Mouse (Mus musculus) CH12.LX (cell line): ENCODE results near the gene Ddo. TPM values are rescaled to one million over a fixed set of nuclear protein-coding genes. Genes with fewer than 3 reads are reported as not detected.
A peak's percentile ranks its signal among the peaks of the same experiment; 100 is the strongest.

ENCODE experiments used
- DNase-seq: peaks from one replicate; pipeline ENCODE4 v3.0.0-alpha.2; 2013; ENCODE audit errors: extremely low read depth
- H3K27ac ChIP-seq: 2 replicates; pipeline ENCODE4 v1.5.1; 2012; ENCODE audit warnings: low read depth, mild to moderate bottlenecking, control low read depth, moderate library complexity; ENCODE audit not compliant: insufficient read depth
- H3K27me3 ChIP-seq: replicated peaks from 2 replicates; pipeline ENCODE3; 2012; ENCODE audit warnings: inconsistent platforms
- H3K36me3 ChIP-seq, 2 experiments: replicated peaks in 1 of 2; 2 replicates each; pipeline versions ENCODE3 to v1.6.1; 2012; ENCODE audit warnings: inconsistent platforms in 1 of 2, low read length in 1 of 2, mild to moderate bottlenecking in 1 of 2, mixed read lengths in 1 of 2, moderate library complexity in 1 of 2; ENCODE audit not compliant: control insufficient read depth in 1 of 2, insufficient read depth in 1 of 2
- H3K4me1 ChIP-seq, 2 experiments: 2 replicates each; pipeline ENCODE4 v1.6.1; 2012; ENCODE audit warnings: inconsistent platforms in 1 of 2, moderate library complexity in 1 of 2; ENCODE audit not compliant: insufficient read depth in 2 of 2, control insufficient read depth in 1 of 2
- H3K4me2 ChIP-seq: 2 replicates; pipeline ENCODE4 v1.6.1; 2012; ENCODE audit warnings: low read depth, mild to moderate bottlenecking, control low read depth; ENCODE audit not compliant: poor library complexity, insufficient read depth, severe bottlenecking
- H3K4me3 ChIP-seq, 3 experiments: fragments of 150-350 bp in 1 of 3; sonication (generic) in 1 of 3; replicated peaks in 1 of 3; 2 replicates each; pipeline versions ENCODE3 to v1.5.1; 2011 to 2012; ENCODE audit warnings: low read depth in 2 of 3, low read length in 2 of 3, mild to moderate bottlenecking in 2 of 3, moderate library complexity in 2 of 3, control low read depth in 1 of 3, improper control_type of control experiment in 1 of 3, inconsistent platforms in 1 of 3, mixed read lengths in 1 of 3; ENCODE audit not compliant: poor library complexity in 1 of 3
- H3K79me2 ChIP-seq: replicated peaks from 2 replicates; pipeline ENCODE4 v1.6.1; 2012; ENCODE audit warnings: mild to moderate bottlenecking, moderate library complexity; ENCODE audit not compliant: control insufficient read depth, poor library complexity, insufficient read depth, severe bottlenecking; ENCODE audit errors: extremely low read depth
- H3K9ac ChIP-seq: 2 replicates; pipeline ENCODE4 v1.6.1; 2012; ENCODE audit warnings: low read depth, mild to moderate bottlenecking, control low read depth, moderate library complexity; ENCODE audit not compliant: insufficient read depth
- H3K9me3 ChIP-seq: replicated peaks from 2 replicates; pipeline ENCODE3; 2012; ENCODE audit warnings: low read length, inconsistent platforms, mixed read lengths
- BHLHE40 ChIP-seq: IDR thresholded peaks from 2 replicates; pipeline ENCODE4 v1.6.1; 2011; ENCODE audit warnings: mild to moderate bottlenecking, low read depth, low read length, improper control_type of control experiment
- CHD1 ChIP-seq: IDR thresholded peaks from 2 replicates; pipeline ENCODE4 v1.6.1; 2012; ENCODE audit warnings: low read depth, low read length, improper control_type of control experiment, inconsistent platforms
- CTCF ChIP-seq, 2 experiments: IDR thresholded peaks in 1 of 2; conservative IDR thresholded peaks in 1 of 2; 2 replicates each; pipeline ENCODE4 v1.5.1; 2011 to 2012; ENCODE audit warnings: low read depth in 2 of 2, low read length in 2 of 2, improper control_type of control experiment in 1 of 2, inconsistent platforms in 1 of 2, mild to moderate bottlenecking in 1 of 2, moderate library complexity in 1 of 2
- EP300 ChIP-seq: IDR thresholded peaks from 2 replicates; pipeline ENCODE4 v1.6.1; 2011; ENCODE audit warnings: low read length, improper control_type of control experiment
- JUND ChIP-seq: conservative IDR thresholded peaks from 2 replicates; pipeline ENCODE4 v1.6.1; 2011; ENCODE audit warnings: low read depth, low read length, improper control_type of control experiment
- KAT2A ChIP-seq: IDR thresholded peaks from 2 replicates; pipeline ENCODE4 v1.6.1; 2012; ENCODE audit warnings: low read length, improper control_type of control experiment, inconsistent platforms; ENCODE audit not compliant: insufficient replicate concordance
- MAZ ChIP-seq: IDR thresholded peaks from 2 replicates; pipeline ENCODE4 v1.6.1; 2012; ENCODE audit warnings: low read depth, mild to moderate bottlenecking, inconsistent platforms, low read length, improper control_type of control experiment, moderate library complexity
- MEF2A ChIP-seq: IDR thresholded peaks from 2 replicates; pipeline ENCODE4 v1.6.1; 2014; ENCODE audit warnings: low read depth, mild to moderate bottlenecking, inconsistent platforms, low read length, improper control_type of control experiment, borderline replicate concordance
- MXI1 ChIP-seq: IDR thresholded peaks from 2 replicates; pipeline ENCODE4 v1.6.1; 2011; ENCODE audit warnings: mild to moderate bottlenecking, low read depth, low read length, improper control_type of control experiment
- NELFE ChIP-seq: IDR thresholded peaks from 2 replicates; pipeline ENCODE4 v1.6.1; 2011; ENCODE audit warnings: low read depth, low read length, improper control_type of control experiment
- NRF1 ChIP-seq: IDR thresholded peaks from 2 replicates; pipeline ENCODE4 v1.6.1; 2014; ENCODE audit warnings: low read depth, mild to moderate bottlenecking, inconsistent platforms, low read length, improper control_type of control experiment, moderate library complexity
- PAX5 ChIP-seq: IDR thresholded peaks from 2 replicates; pipeline ENCODE4 v1.6.1; 2012; ENCODE audit warnings: low read length, inconsistent platforms, mixed read lengths
- SIN3A ChIP-seq: IDR thresholded peaks from 2 replicates; pipeline ENCODE4 v1.6.1; 2012; ENCODE audit warnings: low read length, improper control_type of control experiment, inconsistent platforms
- SMC3 ChIP-seq: IDR thresholded peaks from 2 replicates; pipeline ENCODE4 v1.6.1; 2011; ENCODE audit warnings: low read depth, low read length, improper control_type of control experiment
- TBP ChIP-seq: conservative IDR thresholded peaks from 2 replicates; pipeline ENCODE4 v1.6.1; 2011; ENCODE audit warnings: low read depth, low read length, improper control_type of control experiment
- TCF12 ChIP-seq: IDR thresholded peaks from 2 replicates; pipeline ENCODE4 v1.6.1; 2014; ENCODE audit warnings: low read depth, mild to moderate bottlenecking, inconsistent platforms, low read length, improper control_type of control experiment
- UBTF ChIP-seq: IDR thresholded peaks from 2 replicates; pipeline ENCODE4 v1.6.1; 2012; ENCODE audit warnings: low read depth, mild to moderate bottlenecking, inconsistent platforms, low read length, improper control_type of control experiment, moderate library complexity
- USF1 ChIP-seq: IDR thresholded peaks from 2 replicates; pipeline ENCODE4 v1.6.1; 2014; ENCODE audit warnings: low read depth, mild to moderate bottlenecking, inconsistent platforms, low read length, improper control_type of control experiment
- USF2 ChIP-seq: conservative IDR thresholded peaks from 2 replicates; pipeline ENCODE4 v1.6.1; 2011; ENCODE audit warnings: low read depth, low read length, improper control_type of control experiment
- ZNF384 ChIP-seq: IDR thresholded peaks from 2 replicates; pipeline ENCODE4 v1.6.1; 2012; ENCODE audit warnings: low read depth, low read length, improper control_type of control experiment, inconsistent platforms
- dilution Hi-C: fragments of 300-500 bp; cut with MboI; formaldehyde crosslinking; loops from 2 replicates; pipeline ENCODE4 v1.14.3; 2020; ENCODE audit warnings: low sequenced_read_pairs; ENCODE audit not compliant: extremely low pct_unique_long_range_greater_than_20kb, extremely low pct_ligation_motif_present
- in situ Hi-C: fragments of 300-500 bp; cut with MboI; formaldehyde crosslinking; loops from 3 replicates; pipeline ENCODE4 v1.14.3; 2019; ENCODE audit warnings: low sequenced_read_pairs, low pct_ligation_motif_present, low pct_unique_long_range_greater_than_20kb, mixed read lengths
- polyA plus RNA-seq: library from polyadenylated mRNA; unstranded; fragments of >175 nt; gene quantifications from 2 replicates; pipeline ENCODE4 v1.2.1, GENCODE M21; 2012; ENCODE audit warnings: low read depth; ENCODE audit not compliant: insufficient read length
- total RNA-seq, 2 experiments: library from RNA; depleted of rRNA; stranded (reverse); fragments of 300-350 nt in 1 of 2; fragments of >200 nt in 1 of 2; gene quantifications; 2 replicates each; pipeline ENCODE4 v1.2.3; 2012 to 2014

Ddo gene
- total and polyA plus RNA-seq, 3 experiments: not detected

DNA sequence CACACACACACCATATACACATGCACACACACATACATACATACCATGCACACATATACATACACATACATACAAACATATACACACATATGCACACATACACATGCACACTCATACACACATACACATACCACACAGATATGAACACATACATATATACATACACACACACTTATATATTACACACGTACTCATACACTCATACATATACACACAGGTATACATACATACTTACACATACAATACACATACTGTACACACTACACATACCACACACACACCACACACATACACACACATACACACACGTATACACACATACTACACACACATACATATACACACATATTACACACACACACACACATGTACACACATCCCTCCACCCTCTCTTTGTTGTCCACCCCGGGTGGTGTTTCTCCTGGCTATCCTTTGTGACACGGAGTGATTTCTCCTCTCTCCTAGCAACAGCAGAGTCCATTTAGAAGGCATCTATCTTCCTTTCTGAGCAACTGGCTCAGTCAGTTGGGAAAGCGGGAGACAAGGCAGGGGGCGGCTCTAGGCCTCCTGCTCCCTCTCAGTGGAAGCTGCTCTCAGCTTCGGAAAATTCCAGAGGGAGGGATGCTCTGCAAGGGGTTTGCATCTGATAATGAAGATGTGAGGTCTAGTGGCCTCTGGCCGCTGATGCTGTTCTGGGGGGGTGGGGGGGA, 42.9 kb downstream of the Ddo start:
- Histone ChIP-seq H3K4me1 (peaks cover 12 to 21% of the 10 kb centered on the region in 2 experiments; a peak in 3 of 4 replicates), H3K4me2 (no peak overlapping the region), H3K27ac (no peak overlapping the region), H3K79me2 (no peaks in the 10 kb centered on the region), H3K9me3 (no peaks in the 10 kb centered on the region), H3K36me3 (no peaks in the 10 kb centered on the region), H3K4me3 (no peak overlapping the region), H3K9ac (no peak overlapping the region), H3K27me3 (no peaks in the 10 kb centered on the region)
- in situ Hi-C loops (no loop called here), dilution Hi-C loops (no loop called here)
- DNase-seq: no peak
- TF ChIP-seq CTCF (conservative IDR thresholded peaks at IDR 0.05 in 1 of 2, IDR thresholded peaks at IDR 0.05 in 1 of 2; ENCODE audit: low read depth in 2 of 2, low read length in 2 of 2) (no peak), USF2 (no peak), SMC3 (no peak), CHD1 (no peak), MAZ (no peak), NELFE (no peak)

GRCm38 (mm10) chr10:40673297-40673665, 43.5 kb downstream of the Ddo start:
- no peak for DNase-seq
- Histone ChIP-seq H3K4me1 (peaks cover 12 to 16% of the 10 kb centered on the region in 2 experiments; a peak in 3 of 4 replicates), H3K9ac (no peak overlapping the region), H3K4me2 (no peak overlapping the region), H3K9me3 (no peaks in the 10 kb centered on the region), H3K27ac (no peak overlapping the region), H3K27me3 (no peaks in the 10 kb centered on the region), H3K79me2 (no peaks in the 10 kb centered on the region), H3K4me3 (no peak overlapping the region), H3K36me3 (no peaks in the 10 kb centered on the region)
- in situ Hi-C loops (no loop called here), dilution Hi-C loops (no loop called here)
- no peak for TF ChIP-seq MXI1
- no peak for TF ChIP-seq EP300
- no peak for TF ChIP-seq ZNF384
- TF ChIP-seq BHLHE40: no peak
- no peak for TF ChIP-seq SIN3A

GRCm38 (mm10) chr10:40674151-40674550, 44.3 kb downstream of the Ddo start:
- Histone ChIP-seq H3K27me3 (no peaks in the 10 kb centered on the region), H3K79me2 (no peaks in the 10 kb centered on the region), H3K9me3 (no peaks in the 10 kb centered on the region), H3K4me2 (peak overlapping the region; percentile 16), H3K36me3 (no peaks in the 10 kb centered on the region), H3K4me1 (peaks cover 6 to 9% of the 10 kb centered on the region in 2 experiments; a peak in 3 of 4 replicates)
- dilution Hi-C loops: no loop called here
- no peak for TF ChIP-seq SIN3A
- TF ChIP-seq EP300: no peak
- no peak for TF ChIP-seq NELFE
- no peak for TF ChIP-seq PAX5
- TF ChIP-seq NRF1: no peak
- no peak for TF ChIP-seq USF1
- no peak for TF ChIP-seq TBP
- TF ChIP-seq USF2: no peak
- no peak for TF ChIP-seq TCF12
- no peak for TF ChIP-seq UBTF
- TF ChIP-seq MEF2A: no peak
- no peak for TF ChIP-seq JUND
- no peak for TF ChIP-seq KAT2A
- TF ChIP-seq, all 38 proteins: peak for 0
- in situ Hi-C loops: no loop called here
- Histone ChIP-seq H3K27ac (no peak overlapping the region), H3K4me3 (no peak overlapping the region), H3K9ac (no peak overlapping the region)
- DNase-seq: no peak
